Comparison of ENCODE assay signal across 8 mouse cellular contexts in genomic region chr7:19871137-19871621, GRCm38 (mm10). TPM values are rescaled to one million over a fixed set of nuclear protein-coding genes. Genes with fewer than 3 reads are reported as not detected.
DNase-seq lines count a peak whose midpoint lies in the region; ATAC-seq and TF ChIP-seq lines count a peak whose summit lies in the region.

No protein-coding gene starts in this region.

- DNase-seq in CD4-positive helper T cell, adult 2 months (ENCODE audit: low read depth, low spot score): peak; percentile 46
- DNase-seq in T-cell, adult 2 months (ENCODE audit: low spot score): peak; percentile 22
- DNase-seq in kidney, postnatal 10 days: peak; percentile 46
- DNase-seq in monocyte, adult 2 months (ENCODE audit: low read depth in 1 of 2, low spot score in 2 of 2): peak; percentile 45 to 65
- no peak for DNase-seq in forebrain, embryonic 11.5 days (ENCODE audit: low spot score)
- DNase-seq in right cerebral cortex, postnatal 25 days: no peak
- DNase-seq in c-Kit-positive CD71-positive TER-119-positive erythroid progenitor cells, embryonic 14.5 days (ENCODE audit: low spot score): no peak
- DNase-seq in cerebellum, adult 2 months: no peak

- H3K27me3 ChIP-seq in forebrain, embryonic 11.5 days (ENCODE audit: control insufficient read depth, insufficient read depth, low read length): no peaks in the 10 kb centered on the region
- no peaks in the 10 kb centered on the region for H3K27me3 ChIP-seq in cerebellum, adult 2 months (ENCODE audit: control insufficient read depth, insufficient read depth, low read length)

- TF ChIP-seq POLR2A in cerebellum, adult 2 months (IDR thresholded peaks at IDR 0.05; ENCODE audit: borderline replicate concordance, insufficient read depth, low read length): no peak

- no peak for TF ChIP-seq CTCF in cerebellum, adult 2 months (IDR thresholded peaks at IDR 0.05; ENCODE audit: borderline replicate concordance, insufficient read depth, low read depth, low read length)

- WGBS in forebrain, embryonic 11.5 days: 72% methylated on average over 10 of the region's 10 CpGs
- 65% methylated on average over 10 of the region's 10 CpGs for WGBS in cerebellum, adult 2 months

- H3K36me3 ChIP-seq in forebrain, embryonic 11.5 days (ENCODE audit: control insufficient read depth, insufficient read depth, low read length): no peaks in the 10 kb centered on the region

- H3K4me2 ChIP-seq in forebrain, embryonic 11.5 days (ENCODE audit: low read depth, low read length, severe bottlenecking): no peak overlapping the region

- no peak overlapping the region for H3K27ac ChIP-seq in forebrain, embryonic 11.5 days (ENCODE audit: low read depth, low read length)
- no peak overlapping the region for H3K27ac ChIP-seq in cerebellum, adult 2 months (ENCODE audit: insufficient read depth, low read length)

- no peak overlapping the region for H3K4me3 ChIP-seq in forebrain, embryonic 11.5 days (ENCODE audit: low read depth, low read length)
- H3K4me3 ChIP-seq in cerebellum, adult 2 months (replicated peaks; ENCODE audit: insufficient read depth, low read depth, low read length): no peak overlapping the region

- H3K9me3 ChIP-seq in forebrain, embryonic 11.5 days (ENCODE audit: control insufficient read depth, low read length): no peaks in the 10 kb centered on the region

- no peaks in the 10 kb centered on the region for H3K4me1 ChIP-seq in forebrain, embryonic 11.5 days (replicated peaks; ENCODE audit: control insufficient read depth, insufficient read depth, low read length)
- no peaks in the 10 kb centered on the region for H3K4me1 ChIP-seq in cerebellum, adult 2 months (ENCODE audit: control insufficient read depth, insufficient read depth, low read length)

- no peak overlapping the region for H3K9ac ChIP-seq in forebrain, embryonic 11.5 days (ENCODE audit: low read length)

- no peak for ATAC-seq in forebrain, embryonic 11.5 days (replicated peaks; ENCODE audit: low FRiP score)

RNA-seq across cellular contexts. Expression of gene Ceacam16, which starts 10.1 kb away (rescaled TPM):
- polyA plus RNA-seq in forebrain, embryonic 11.5 days (2014; fragmentation: Nextera tagmentation; extraction: Ambion mirVana): 0.32 TPM in 1 of 2 replicates, not detected in the other
- polyA plus RNA-seq in cerebellum, adult 2 months (2012; rRNA removed): 0.21 and 0.74 TPM in 2 replicates

RNA-seq across cellular contexts. Expression of gene Ceacam19, which starts 16.6 kb away (rescaled TPM):
- polyA plus RNA-seq in forebrain, embryonic 11.5 days (2014; fragmentation: Nextera tagmentation; extraction: Ambion mirVana): not detected in 2 replicates
- not detected in 2 replicates for polyA plus RNA-seq in cerebellum, adult 2 months (2012; rRNA removed)

RNA-seq across cellular contexts. Expression of gene Gm19345, which starts 19.4 kb away (rescaled TPM):
- not detected in 2 replicates for polyA plus RNA-seq in forebrain, embryonic 11.5 days (2014; fragmentation: Nextera tagmentation; extraction: Ambion mirVana)
- polyA plus RNA-seq in cerebellum, adult 2 months (2012; rRNA removed): 6.9 and 8.2 TPM in 2 replicates

RNA-seq across cellular contexts. Expression of gene Bcl3, which starts 48.6 kb away (rescaled TPM):
- 0.51 and 1.1 TPM in 2 replicates for polyA plus RNA-seq in forebrain, embryonic 11.5 days (2014; fragmentation: Nextera tagmentation; extraction: Ambion mirVana)
- 0.80 and 0.84 TPM in 2 replicates for polyA plus RNA-seq in cerebellum, adult 2 months (2012; rRNA removed)

RNA-seq across cellular contexts. Expression of gene Pvr, which starts 49.8 kb away (rescaled TPM):
- 2.6 and 2.8 TPM in 2 replicates for polyA plus RNA-seq in forebrain, embryonic 11.5 days (2014; fragmentation: Nextera tagmentation; extraction: Ambion mirVana)
- polyA plus RNA-seq in cerebellum, adult 2 months (2012; rRNA removed): 7.4 and 7.5 TPM in 2 replicates

Comparison
In these comparisons a context has a peak if more than half of its experiments do, and no peak if none do; other contexts are left out.
1. DNase-seq: peak in CD4-positive helper T cell, adult 2 months (single experiment), T-cell, adult 2 months (single experiment), kidney, postnatal 10 days (single experiment) and monocyte, adult 2 months (2 of 2); none in forebrain, embryonic 11.5 days (single experiment), right cerebral cortex, postnatal 25 days (single experiment), c-Kit-positive CD71-positive TER-119-positive erythroid progenitor cells, embryonic 14.5 days (single experiment) and cerebellum, adult 2 months (0 of 2).